Mouse (Mus musculus) forebrain, embryonic 11.5 days (tissue): Measurements from ENCODE around the gene Mboat7. TPM values are rescaled to one million over a fixed set of nuclear protein-coding genes. Genes with fewer than 3 reads are reported as not detected.

ENCODE experiments used
- ATAC-seq: fragments of 200-750 bp; cut with Nextera tagmentation; replicated peaks from 2 replicates; pipeline ENCODE4 v1.8.0; 2017; ENCODE audit warnings: moderate TSS enrichment; ENCODE audit not compliant: low FRiP score
- DNase-seq: peaks from one replicate; pipeline ENCODE4 v3.0.0-alpha.2; 2017; ENCODE audit warnings: low spot score
- H3K27ac ChIP-seq: fragments of 300-500 bp; sonication (generic); 2 replicates; pipeline ENCODE4 v1.5.1; 2014; ENCODE audit warnings: low read depth, low read length
- H3K27me3 ChIP-seq: fragments of 300-500 bp; sonication (generic); 2 replicates; pipeline ENCODE4 v1.6.1; 2014; ENCODE audit warnings: mild to moderate bottlenecking, low read length, mixed read lengths; ENCODE audit not compliant: control insufficient read depth, insufficient read depth
- H3K36me3 ChIP-seq: fragments of 300-500 bp; sonication (generic); 2 replicates; pipeline ENCODE4 v1.6.1; 2014; ENCODE audit warnings: mild to moderate bottlenecking, low read length, moderate library complexity, mixed read lengths; ENCODE audit not compliant: control insufficient read depth, insufficient read depth
- H3K4me1 ChIP-seq: fragments of 300-500 bp; sonication (generic); replicated peaks from 2 replicates; pipeline ENCODE4 v1.6.1; 2014; ENCODE audit warnings: low read length, mixed read lengths; ENCODE audit not compliant: control insufficient read depth, insufficient read depth
- H3K4me2 ChIP-seq: fragments of 300-500 bp; sonication (generic); 2 replicates; pipeline ENCODE4 v1.6.1; 2014; ENCODE audit warnings: low read depth, mild to moderate bottlenecking, low read length, moderate library complexity, mixed read lengths; ENCODE audit not compliant: severe bottlenecking
- H3K4me3 ChIP-seq: fragments of 300-500 bp; sonication (generic); 2 replicates; pipeline ENCODE4 v1.5.1; 2014; ENCODE audit warnings: low read depth, low read length
- H3K9ac ChIP-seq: fragments of 300-500 bp; sonication (generic); 2 replicates; pipeline ENCODE4 v1.6.1; 2014; ENCODE audit warnings: low read length
- H3K9me3 ChIP-seq: fragments of 300-500 bp; sonication (generic); 2 replicates; pipeline ENCODE4 v1.6.1; 2016; ENCODE audit warnings: low read length, mixed read lengths; ENCODE audit not compliant: control insufficient read depth
- WGBS: fragments of 180-500 bp; shearing (Covaris S2); extraction: QIAGEN DNeasy Blood & Tissue Kit; methylation state at CpG from one replicate; pipeline ENCODE4 v1.1.7; 2014; 5-methylcytosine and 5-hydroxymethylcytosine counted together
- microRNA-seq: library from miRNA; unstranded; fragments of <30 nt; microRNA quantifications from one replicate; pipeline ENCODE4, GENCODE M21; 2016; ENCODE audit not compliant: insufficient number of aligned reads
- polyA plus RNA-seq: library from polyadenylated mRNA; unstranded; fragments of >200 nt; fragmentation: Nextera tagmentation; extraction: Ambion mirVana; gene quantifications from 2 replicates; pipeline ENCODE4 v1.2.1, GENCODE M21; 2014

Mboat7 gene
- polyA plus RNA-seq, 1 experiment from 2014 or later, result 40.2 TPM

- Histone ChIP-seq H3K4me3 (no peak overlapping the region), H3K4me2 (no peak overlapping the region), H3K9ac (no peak overlapping the region), H3K36me3 (peaks cover 2% of the 10 kb centered on the region; the same call in 1 of the 2 replicates), H3K4me1 (peaks cover 17% of the 10 kb centered on the region), H3K9me3 (no peaks in the 10 kb centered on the region), H3K27ac (no peak overlapping the region), H3K27me3 (no peaks in the 10 kb centered on the region)
- DNase-seq, result no peak
- WGBS, result 75% methylated on average over 5 of the region's 5 CpGs
- no peak for ATAC-seq
Observed at GRCm38 (mm10) chr7:3643412-3643811, 49.9 kb downstream of the Mboat7 start.

- H3K9ac ChIP-seq, result peak overlapping the region; percentile 79
- 64% methylated on average over 3 of the region's 3 CpGs for WGBS
- peak overlapping the region; percentile 90 for H3K4me2 ChIP-seq
- no peak for ATAC-seq
- H3K27me3 ChIP-seq, result no peaks in the 10 kb centered on the region
- H3K36me3 ChIP-seq, result no peaks in the 10 kb centered on the region; the same call in 1 of the 2 replicates
- H3K27ac ChIP-seq, result no peak overlapping the region
- H3K4me3 ChIP-seq, result peak overlapping the region; percentile 71
- peaks cover 7% of the 10 kb centered on the region; the same call in 1 of the 2 replicates for H3K4me1 ChIP-seq
- DNase-seq, result no peak
- H3K9me3 ChIP-seq, result no peaks in the 10 kb centered on the region
Observed at GRCm38 (mm10) chr7:3630478-3630815, 62.9 kb downstream of the Mboat7 start.

GRCm38 (mm10) chr7:3629543-3630477 is 63.5 kb downstream of the Mboat7 start, which contains the start of the genes Tfpt and Prpf31:
Gene Tfpt, minus strand, starts transcription at chr7:3629929.
Gene Prpf31, plus strand, starts transcription at chr7:3629985.
- Histone ChIP-seq H3K27ac (no peak within 1 kb of the TSS), H3K4me3 (peak within 1 kb of the TSS; percentile 71), H3K4me1 (peaks cover 7% of the 10 kb centered on the region; the same call in 1 of the 2 replicates), H3K27me3 (no peaks in the 10 kb centered on the region), H3K9me3 (no peaks in the 10 kb centered on the region), H3K9ac (peak within 1 kb of the TSS; percentile 79), H3K4me2 (peak within 1 kb of the TSS; percentile 90), H3K36me3 (peaks cover 2% of the 10 kb centered on the region; the same call in 1 of the 2 replicates)
- 2% methylated on average over 47 of the region's 47 CpGs for WGBS
- ATAC-seq (peak; percentile 88), DNase-seq (peak; percentile 93)

- H3K4me3 ChIP-seq, result peak overlapping the region; percentile 71
- H3K27ac ChIP-seq, result no peak overlapping the region
- DNase-seq (no peak), ATAC-seq (peak; percentile 42; the same call in 1 of the 2 replicates)
- peak overlapping the region; percentile 79 for H3K9ac ChIP-seq
- H3K4me2 ChIP-seq, result peak overlapping the region; percentile 89
- WGBS, result 42% methylated on average over 4 of the region's 4 CpGs
- H3K36me3 ChIP-seq, result peaks cover 2% of the 10 kb centered on the region; the same call in 1 of the 2 replicates
- no peaks in the 10 kb centered on the region for H3K27me3 ChIP-seq
- H3K4me1 ChIP-seq, result peaks cover 7% of the 10 kb centered on the region; the same call in 1 of the 2 replicates
- no peaks in the 10 kb centered on the region for H3K9me3 ChIP-seq
Observed at GRCm38 (mm10) chr7:3629030-3629429, 64.3 kb downstream of the Mboat7 start.

Small RNAs within 50 kb of the gene (microRNA-seq; reads per million reads assigned to microRNA genes)
- 4.2 reads per million for gene Mir3572

Other genes with a start within 250 kb of the Mboat7 start
- gene Tarm1, start 190.9 kb downstream of the Mboat7 start, polyA plus RNA-seq, result not detected in 2 replicates
- gene Oscar, start 77.4 kb downstream of the Mboat7 start, polyA plus RNA-seq, result 0.15 and 0.36 TPM in 2 replicates
- 338 and 353 TPM in 2 replicates for gene Ndufa3, start 76.2 kb downstream of the Mboat7 start, polyA plus RNA-seq
- 30.0 and 31.9 TPM in 2 replicates for gene Tfpt, start 63.6 kb downstream of the Mboat7 start, polyA plus RNA-seq
- gene Prpf31, start 63.5 kb downstream of the Mboat7 start, polyA plus RNA-seq, result 157 and 164 TPM in 2 replicates
- gene Cnot3, start 48.3 kb downstream of the Mboat7 start, polyA plus RNA-seq, result 80.4 and 88.1 TPM in 2 replicates
- 15.0 and 16.1 TPM in 2 replicates for gene Leng1, start 27.7 kb downstream of the Mboat7 start, polyA plus RNA-seq
- 2.1 and 3.5 TPM in 2 replicates for gene Tmc4, start 16.0 kb downstream of the Mboat7 start, polyA plus RNA-seq
- 243 and 269 TPM in 2 replicates for gene Tsen34, start 660 bp downstream of the Mboat7 start, polyA plus RNA-seq
- 1,200 and 1,214 TPM in 2 replicates for gene Rps9, start 10.5 kb upstream of the Mboat7 start, polyA plus RNA-seq
- 0.12 and 0.27 TPM in 2 replicates for gene Pirb, start 26.9 kb upstream of the Mboat7 start, polyA plus RNA-seq
- not detected in 2 replicates for gene Gm15448, start 132.2 kb upstream of the Mboat7 start, polyA plus RNA-seq
- gene Pira2, start 151.5 kb upstream of the Mboat7 start, polyA plus RNA-seq, result not detected in 2 replicates
- gene Gm14548, start 204.6 kb upstream of the Mboat7 start, polyA plus RNA-seq, result not detected in 2 replicates
- not detected in 2 replicates for gene Lilra6, start 222.0 kb upstream of the Mboat7 start, polyA plus RNA-seq